Mouse (Mus musculus): Measurements from ENCODE around the gene Psma7. TPM values are rescaled to one million over a fixed set of nuclear protein-coding genes. Genes with fewer than 3 reads are reported as not detected.

The Psma7 gene
- polyA plus RNA-seq, 1 experiment = 324 TPM

DNA sequence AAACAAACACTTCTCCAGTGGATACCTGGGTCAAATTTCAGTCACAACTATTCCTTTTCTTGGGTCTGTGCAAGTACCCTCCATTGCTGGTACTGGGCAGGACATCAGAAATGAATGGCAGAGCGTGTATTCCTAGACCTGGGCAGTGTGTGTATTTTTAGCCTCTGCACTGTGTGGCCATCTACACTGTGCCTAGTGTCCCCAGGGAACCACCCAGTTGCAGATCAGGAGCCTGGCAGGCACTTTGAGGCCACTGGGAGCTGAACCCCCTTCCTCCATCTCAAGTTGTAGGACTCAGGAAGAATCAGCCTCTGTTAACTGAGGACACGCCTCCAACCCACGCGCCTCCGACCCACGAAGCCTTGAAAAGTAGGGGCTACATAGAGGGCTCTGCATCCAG is 19.5 kb downstream of the Psma7 start:
- no peak for TF ChIP-seq CTCF (IDR thresholded peaks at IDR 0.05; ENCODE audit: borderline replicate concordance, extremely low read depth, insufficient read depth, insufficient read length)
- no peak for DNase-seq (ENCODE audit: low read depth)

DNA sequence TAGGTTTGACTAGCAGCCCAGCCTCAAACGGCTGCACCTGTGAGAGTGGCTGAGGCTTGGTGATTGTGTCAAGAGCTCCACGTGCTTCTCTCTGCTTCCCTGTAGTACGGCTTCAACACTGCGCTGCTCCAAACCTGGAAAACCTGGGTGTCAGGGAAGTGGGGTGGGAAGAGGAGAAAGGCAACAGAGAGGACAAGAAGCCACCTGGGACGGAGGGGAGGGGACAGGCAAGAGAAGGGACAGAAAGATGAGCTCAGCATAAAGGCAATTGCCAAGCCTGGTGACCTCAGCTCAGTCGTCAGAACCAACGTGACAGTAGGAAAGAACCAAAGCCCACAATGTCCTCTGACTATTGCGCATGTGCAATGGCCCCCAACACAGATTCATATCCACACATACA is 21.3 kb downstream of the Psma7 start:
- TF ChIP-seq POLR2A (IDR thresholded peaks at IDR 0.05; ENCODE audit: borderline replicate concordance, extremely low read depth, insufficient read depth, insufficient read length, poor library complexity, severe bottlenecking) (no peak), CTCF (IDR thresholded peaks at IDR 0.05; ENCODE audit: borderline replicate concordance, extremely low read depth, insufficient read depth, insufficient read length) (no peak)
- no peak for DNase-seq (ENCODE audit: low read depth)

DNA sequence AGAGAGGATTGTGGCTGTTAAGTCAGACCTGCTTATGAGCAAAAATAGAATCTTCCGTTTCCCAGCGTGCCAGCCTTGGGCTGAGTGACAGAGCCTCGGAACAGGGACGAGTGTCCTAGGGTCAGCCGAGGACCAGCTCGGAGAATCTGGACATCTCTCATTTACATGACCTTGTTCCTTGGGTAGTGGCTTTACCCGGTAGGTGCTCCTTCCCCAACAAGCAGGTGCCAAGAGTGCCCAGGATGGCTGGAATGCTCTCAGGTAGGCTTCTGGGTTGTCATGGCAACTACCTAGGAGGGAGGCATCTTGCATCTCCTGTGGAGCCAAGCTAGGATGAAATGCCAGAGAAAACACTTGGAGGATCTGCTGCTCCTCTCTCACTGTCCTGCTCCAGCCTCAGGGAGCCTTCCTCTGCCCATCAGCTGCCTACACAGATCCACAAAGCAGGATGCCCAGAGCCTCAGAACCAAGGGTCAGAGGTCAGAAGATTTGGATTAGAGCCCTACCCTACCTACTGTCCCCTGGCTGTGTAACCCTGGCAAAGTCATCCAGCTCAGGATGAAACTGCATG is 22.1 kb downstream of the Psma7 start:
- DNase-seq (ENCODE audit: low read depth) = no peak
- TF ChIP-seq CTCF (IDR thresholded peaks at IDR 0.05; ENCODE audit: borderline replicate concordance, extremely low read depth, insufficient read depth, insufficient read length) = no peak
- TF ChIP-seq POLR2A (IDR thresholded peaks at IDR 0.05; ENCODE audit: borderline replicate concordance, extremely low read depth, insufficient read depth, insufficient read length, poor library complexity, severe bottlenecking) = no peak

GRCm38 (mm10) chr2:180018573-180018972 is 23.7 kb downstream of the Psma7 start:
- TF ChIP-seq CTCF (IDR thresholded peaks at IDR 0.05; ENCODE audit: borderline replicate concordance, extremely low read depth, insufficient read depth, insufficient read length) (no peak), POLR2A (IDR thresholded peaks at IDR 0.05; ENCODE audit: borderline replicate concordance, extremely low read depth, insufficient read depth, insufficient read length, poor library complexity, severe bottlenecking) (no peak)
- DNase-seq (ENCODE audit: low read depth) = no peak

DNA sequence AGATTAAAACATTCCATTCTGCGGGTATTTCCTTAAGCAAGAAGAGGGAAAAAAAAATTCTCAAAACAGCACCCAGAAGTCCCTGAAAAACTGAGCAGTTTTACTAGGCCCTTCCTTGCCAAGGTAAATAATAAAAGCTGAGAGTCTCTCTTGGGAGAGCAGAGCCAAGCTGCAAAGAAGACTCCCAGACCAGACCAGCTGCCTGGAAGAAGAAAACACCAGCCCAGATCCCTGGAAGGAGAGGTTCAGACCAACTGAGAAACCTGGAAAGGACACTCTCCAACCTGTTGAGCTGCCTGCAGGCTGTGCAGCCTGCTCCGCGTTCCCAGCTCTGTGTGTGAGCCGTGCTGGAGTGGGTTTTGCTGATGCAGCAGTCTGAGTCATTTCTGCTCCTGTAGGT is 24.6 kb downstream of the Psma7 start:
- TF ChIP-seq POLR2A (IDR thresholded peaks at IDR 0.05; ENCODE audit: borderline replicate concordance, extremely low read depth, insufficient read depth, insufficient read length, poor library complexity, severe bottlenecking) (no peak), CTCF (IDR thresholded peaks at IDR 0.05; ENCODE audit: borderline replicate concordance, extremely low read depth, insufficient read depth, insufficient read length) (no peak)
- no peak for DNase-seq (ENCODE audit: low read depth)

DNA sequence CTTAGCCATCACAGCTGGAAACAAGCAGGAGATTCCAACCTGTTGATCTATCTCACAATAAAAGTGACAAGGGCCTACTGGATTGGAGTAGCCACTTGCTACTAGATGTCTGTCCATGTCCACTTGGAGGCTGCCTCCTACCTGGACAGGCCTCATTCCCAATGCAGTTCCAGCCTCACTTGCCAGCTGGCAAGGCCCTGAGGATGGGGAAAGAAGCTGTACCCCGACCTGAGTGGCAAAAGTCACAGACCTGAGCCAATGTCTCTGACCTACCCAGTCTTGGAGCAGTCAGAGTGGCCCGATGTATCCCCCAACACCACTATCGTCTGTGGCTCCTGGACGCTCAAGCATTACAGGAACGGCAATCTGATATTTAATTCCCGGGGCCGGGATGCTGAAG is 28.5 kb downstream of the Psma7 start:
- DNase-seq (ENCODE audit: low read depth) = no peak
- no peak for TF ChIP-seq CTCF (IDR thresholded peaks at IDR 0.05; ENCODE audit: borderline replicate concordance, extremely low read depth, insufficient read depth, insufficient read length)
- no peak for TF ChIP-seq POLR2A (IDR thresholded peaks at IDR 0.05; ENCODE audit: borderline replicate concordance, extremely low read depth, insufficient read depth, insufficient read length, poor library complexity, severe bottlenecking)

GRCm38 (mm10) chr2:180011370-180011769 is 30.9 kb downstream of the Psma7 start:
- TF ChIP-seq CTCF (IDR thresholded peaks at IDR 0.05; ENCODE audit: borderline replicate concordance, extremely low read depth, insufficient read depth, insufficient read length) = no peak
- TF ChIP-seq POLR2A (IDR thresholded peaks at IDR 0.05; ENCODE audit: borderline replicate concordance, extremely low read depth, insufficient read depth, insufficient read length, poor library complexity, severe bottlenecking) = no peak
- DNase-seq (ENCODE audit: low read depth) = no peak

- TF ChIP-seq POLR2A (IDR thresholded peaks at IDR 0.05; ENCODE audit: borderline replicate concordance, extremely low read depth, insufficient read depth, insufficient read length, poor library complexity, severe bottlenecking) (no peak), CTCF (IDR thresholded peaks at IDR 0.05; ENCODE audit: borderline replicate concordance, extremely low read depth, insufficient read depth, insufficient read length) (no peak)
- DNase-seq (ENCODE audit: low read depth) = no peak
Observed at GRCm38 (mm10) chr2:180010686-180011085, 31.5 kb downstream of the Psma7 start.

- DNase-seq (ENCODE audit: low read depth) = no peak
- TF ChIP-seq CTCF (IDR thresholded peaks at IDR 0.05; ENCODE audit: borderline replicate concordance, extremely low read depth, insufficient read depth, insufficient read length) (no peak), POLR2A (IDR thresholded peaks at IDR 0.05; ENCODE audit: borderline replicate concordance, extremely low read depth, insufficient read depth, insufficient read length, poor library complexity, severe bottlenecking) (no peak)
Observed at GRCm38 (mm10) chr2:180006352-180007017, 35.7 kb downstream of the Psma7 start.

DNA sequence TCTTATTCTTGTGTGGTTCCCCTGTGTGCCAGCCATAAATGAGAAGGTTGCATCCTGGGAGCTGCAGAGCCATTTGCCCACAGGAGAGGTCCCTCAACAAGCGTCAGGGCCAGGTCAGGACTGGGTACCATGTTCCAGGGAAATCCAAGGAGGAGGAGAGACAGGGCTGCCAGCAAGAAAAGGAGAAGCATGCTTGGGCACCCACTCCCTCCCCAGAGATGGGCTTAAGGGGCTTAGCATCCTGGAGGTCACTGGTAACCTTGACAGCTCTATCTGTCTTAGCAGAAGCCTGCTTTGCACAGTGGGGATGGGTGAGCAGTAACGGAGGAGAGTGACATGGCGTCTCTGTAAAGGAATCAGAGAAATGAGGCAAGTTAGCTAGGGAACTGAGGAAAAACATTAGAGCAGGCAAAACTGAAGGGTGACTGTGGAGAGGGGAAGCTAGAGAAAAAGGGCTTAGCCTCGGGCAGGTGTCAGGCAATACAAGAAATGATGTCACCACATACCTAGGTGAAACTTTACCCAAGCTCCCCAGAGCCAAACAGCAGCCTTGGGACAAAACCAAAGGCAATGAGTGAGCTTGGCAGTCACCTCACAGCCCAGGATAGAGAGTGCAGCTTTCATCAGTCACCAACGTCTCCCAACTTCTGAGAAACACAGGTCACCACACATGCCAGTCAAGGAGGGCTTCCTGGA is 36.4 kb downstream of the Psma7 start:
- no peak for DNase-seq (ENCODE audit: low read depth)
- TF ChIP-seq CTCF (IDR thresholded peaks at IDR 0.05; ENCODE audit: borderline replicate concordance, extremely low read depth, insufficient read depth, insufficient read length) (no peak), POLR2A (IDR thresholded peaks at IDR 0.05; ENCODE audit: borderline replicate concordance, extremely low read depth, insufficient read depth, insufficient read length, poor library complexity, severe bottlenecking) (no peak)

DNA sequence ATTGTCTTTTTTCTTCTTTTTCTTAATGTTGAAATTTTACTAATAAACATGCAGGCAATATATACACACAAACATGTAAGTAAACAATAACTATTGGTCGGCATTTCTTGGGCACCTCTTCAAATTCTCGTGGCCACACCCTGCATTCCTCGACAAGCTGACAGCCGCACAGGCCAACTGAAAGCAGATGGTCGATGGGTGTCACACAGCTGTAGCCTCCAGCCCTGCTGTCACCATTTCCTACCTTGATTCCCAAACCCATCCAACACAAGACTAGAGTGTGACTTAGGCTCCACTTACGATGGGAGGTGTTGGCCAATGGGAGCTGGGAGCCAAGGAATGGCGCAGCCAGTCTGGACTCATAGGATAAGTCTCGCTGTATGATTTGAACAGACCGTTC is 40.6 kb downstream of the Psma7 start:
- TF ChIP-seq POLR2A (IDR thresholded peaks at IDR 0.05; ENCODE audit: borderline replicate concordance, extremely low read depth, insufficient read depth, insufficient read length, poor library complexity, severe bottlenecking) = no peak
- DNase-seq (ENCODE audit: low read depth) = no peak

GRCm38 (mm10) chr2:179998431-179998830 is 43.8 kb downstream of the Psma7 start:
- no peak for DNase-seq (ENCODE audit: low read depth)
- TF ChIP-seq POLR2A (IDR thresholded peaks at IDR 0.05; ENCODE audit: borderline replicate concordance, extremely low read depth, insufficient read depth, insufficient read length, poor library complexity, severe bottlenecking) = no peak
- no peak for TF ChIP-seq CTCF (IDR thresholded peaks at IDR 0.05; ENCODE audit: borderline replicate concordance, extremely low read depth, insufficient read depth, insufficient read length)

Measured in brain, embryonic 14.5 days (tissue).